Mouse (Mus musculus) mouse trophoblast stem cell (cell line): ENCODE results near the gene 9530077C05Rik.
"Not testable (repeated sequence)": the region's sequence is repeated elsewhere in the genome, so short reads cannot be mapped to it uniquely, and the experiment has no call there.

Experiments
- in situ Hi-C, 2 experiments: fragments of 300-500 bp; cut with MseI, MboI; formaldehyde crosslinking; loops; 2 replicates in 1 of 2; 3 replicates in 1 of 2; pipeline ENCODE4 v1.15.1; 2025

The 9530077C05Rik gene

GRCm38 (mm10) chr9:22411002-22411857 is at the start of gene 9530077C05Rik:
Gene 9530077C05Rik, plus strand, starts transcription at chr9:22411513.
- in situ Hi-C loops = no loop called here

- in situ Hi-C loops = no loop called here
Observed at GRCm38 (mm10) chr9:22366221-22366620, 45.1 kb upstream of the 9530077C05Rik start.

GRCm38 (mm10) chr9:22366621-22367020 is 44.7 kb upstream of the 9530077C05Rik start:
- in situ Hi-C loops = no loop called here

- in situ Hi-C loops = no loop called here
Observed at GRCm38 (mm10) chr9:22368030-22368429, 43.3 kb upstream of the 9530077C05Rik start.

DNA sequence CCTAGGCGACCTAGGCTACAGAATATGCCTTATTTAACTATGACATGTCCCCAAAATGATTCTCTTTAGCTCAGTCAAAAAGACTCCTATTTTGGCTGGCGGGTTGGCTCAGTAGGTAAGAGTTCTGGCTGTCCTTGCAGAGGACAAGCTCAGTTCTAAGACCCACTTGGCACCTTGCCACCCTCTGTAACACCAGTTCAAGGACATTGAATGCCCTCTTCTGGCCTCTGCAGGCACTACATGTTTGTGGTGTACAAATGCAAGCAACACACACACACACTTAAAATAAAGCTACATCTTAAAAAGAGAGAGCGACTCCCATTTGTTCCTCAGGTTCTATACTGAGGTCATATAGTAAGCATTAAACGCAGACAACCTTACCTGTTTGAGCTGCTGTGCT is 38.6 kb upstream of the 9530077C05Rik start:
- in situ Hi-C loops = no loop called here

DNA sequence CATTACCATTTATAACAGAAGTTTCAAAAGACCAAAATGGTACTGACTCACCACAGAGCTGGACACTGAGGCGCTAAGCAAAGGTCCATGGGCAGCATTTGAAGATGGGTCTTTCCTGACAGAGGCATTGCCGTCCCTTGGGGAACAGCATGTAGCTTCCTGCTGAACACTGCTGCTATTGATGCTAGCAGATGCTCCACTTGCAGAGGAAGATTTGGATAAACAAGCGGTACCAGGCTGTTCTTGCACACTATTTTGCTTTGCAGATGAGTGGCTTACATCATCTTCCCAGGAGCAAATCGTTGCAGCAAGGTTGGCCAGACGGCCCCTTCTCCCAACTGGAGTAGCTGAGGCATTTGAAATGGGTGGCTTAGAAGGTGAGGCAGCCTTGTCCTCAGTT is 35.2 kb upstream of the 9530077C05Rik start:
- in situ Hi-C loops = no loop called here

GRCm38 (mm10) chr9:22385890-22386289 is 25.4 kb upstream of the 9530077C05Rik start:
- in situ Hi-C loops = no loop called here

GRCm38 (mm10) chr9:22387901-22388300 is 23.4 kb upstream of the 9530077C05Rik start:
- in situ Hi-C loops = no loop called here

DNA sequence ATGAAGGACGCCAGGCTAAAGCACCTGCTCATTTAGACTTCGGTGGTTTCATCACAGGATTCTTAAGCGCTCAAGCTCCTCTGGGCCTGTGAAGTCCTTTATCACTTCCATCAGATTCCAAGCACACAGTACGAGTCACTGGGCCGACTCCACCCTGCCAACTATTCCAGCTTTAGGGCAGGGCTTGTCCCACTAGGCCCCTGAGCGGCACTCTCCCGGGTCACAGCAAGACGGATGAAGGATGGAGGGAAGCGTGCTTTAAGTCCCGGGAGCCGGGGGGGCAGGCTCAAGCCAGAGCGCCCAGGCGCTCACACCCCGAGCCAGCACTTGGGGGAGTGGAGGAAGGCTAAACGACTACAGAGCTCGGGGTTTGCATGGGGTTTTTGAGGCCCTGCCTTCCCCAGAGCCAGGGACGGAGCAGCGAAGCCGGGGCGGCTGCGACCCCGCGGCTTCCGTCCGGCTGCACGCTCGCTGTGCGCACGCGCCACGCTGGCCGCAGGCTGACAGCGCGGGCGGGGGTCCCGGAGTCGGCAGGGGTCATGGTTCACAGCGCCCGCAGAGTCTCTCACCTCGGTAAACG is 22.8 kb upstream of the 9530077C05Rik start:
- in situ Hi-C loops = no loop called here

GRCm38 (mm10) chr9:22389021-22389476 is 22.3 kb upstream of the 9530077C05Rik start, which contains the start of gene Anln:
Gene Anln, minus strand, starts transcription at chr9:22389188.
- in situ Hi-C loops = no loop called here

DNA sequence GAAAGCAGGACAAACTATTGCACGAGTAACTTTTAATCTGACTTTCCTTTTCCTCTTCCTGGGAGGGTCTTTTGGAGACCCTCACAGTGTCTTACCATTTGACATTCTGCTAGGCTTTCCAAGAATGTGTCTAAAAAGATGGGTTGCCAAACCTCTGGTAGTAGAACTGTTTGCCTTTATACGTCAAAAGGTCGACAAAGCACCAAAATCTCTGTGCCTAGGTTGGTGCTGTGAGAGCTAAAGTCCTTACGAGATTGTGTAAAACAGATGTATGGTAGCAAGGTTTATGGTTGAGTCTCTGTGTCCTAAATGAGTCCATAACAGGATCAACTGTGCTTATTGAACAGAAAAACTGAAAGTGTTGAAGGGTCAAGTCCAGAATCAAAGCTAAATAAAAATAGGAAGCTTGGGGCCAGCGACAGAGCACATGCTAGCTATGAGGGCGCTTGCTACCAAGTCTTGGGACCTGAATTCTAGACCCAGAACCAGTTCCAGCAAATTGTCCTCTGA is 21.5 kb upstream of the 9530077C05Rik start:
- in situ Hi-C loops = no loop called here

- in situ Hi-C loops = no loop called here
Observed at GRCm38 (mm10) chr9:22390390-22390789, 20.9 kb upstream of the 9530077C05Rik start.

- in situ Hi-C loops = no loop called here
Observed at GRCm38 (mm10) chr9:22394725-22395124, 16.6 kb upstream of the 9530077C05Rik start.

- in situ Hi-C loops = no loop called here
Observed at GRCm38 (mm10) chr9:22399021-22399420, 12.3 kb upstream of the 9530077C05Rik start.

GRCm38 (mm10) chr9:22402001-22402400 is 9.3 kb upstream of the 9530077C05Rik start:
- in situ Hi-C loops = no loop called here

DNA sequence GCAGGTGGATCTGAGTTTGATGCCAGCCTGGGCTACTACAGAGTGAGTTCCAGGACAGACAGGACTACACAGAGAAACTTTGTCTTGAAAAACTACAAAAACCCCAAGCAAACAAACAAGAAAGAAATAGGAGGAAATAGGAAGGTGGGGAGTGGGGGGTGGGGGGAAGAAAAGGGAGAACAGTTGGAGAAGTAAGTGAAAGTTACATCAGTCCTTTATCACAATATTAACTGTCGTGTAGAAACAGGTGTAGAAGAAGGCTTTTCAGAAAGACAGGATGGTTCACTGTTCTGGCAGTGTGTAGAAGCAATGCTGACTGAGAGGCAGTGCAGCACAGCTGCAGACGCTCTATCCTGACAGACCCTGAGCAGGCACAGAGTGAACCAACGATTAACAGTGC is 8.3 kb upstream of the 9530077C05Rik start:
- in situ Hi-C loops = no loop called here

DNA sequence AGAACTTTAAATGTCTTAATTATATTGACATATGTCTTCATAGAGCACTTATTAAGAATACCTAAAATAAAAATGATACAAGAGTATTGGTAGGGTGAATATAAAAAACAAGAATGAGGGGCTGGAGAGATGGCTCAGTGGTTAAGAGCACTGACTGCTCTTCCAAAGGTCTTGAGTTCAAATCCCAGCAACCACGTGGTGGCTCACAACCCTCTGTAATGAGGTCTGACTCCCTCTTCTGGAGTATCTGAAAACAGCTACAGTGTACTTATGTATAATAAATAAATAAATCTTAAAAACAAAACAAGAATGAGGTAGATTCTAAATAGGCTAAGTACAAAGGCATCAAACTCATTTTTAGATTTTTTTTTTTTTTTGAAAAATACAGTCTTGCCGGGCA is 7.8 kb upstream of the 9530077C05Rik start:
- in situ Hi-C loops = not testable (repeated sequence)

DNA sequence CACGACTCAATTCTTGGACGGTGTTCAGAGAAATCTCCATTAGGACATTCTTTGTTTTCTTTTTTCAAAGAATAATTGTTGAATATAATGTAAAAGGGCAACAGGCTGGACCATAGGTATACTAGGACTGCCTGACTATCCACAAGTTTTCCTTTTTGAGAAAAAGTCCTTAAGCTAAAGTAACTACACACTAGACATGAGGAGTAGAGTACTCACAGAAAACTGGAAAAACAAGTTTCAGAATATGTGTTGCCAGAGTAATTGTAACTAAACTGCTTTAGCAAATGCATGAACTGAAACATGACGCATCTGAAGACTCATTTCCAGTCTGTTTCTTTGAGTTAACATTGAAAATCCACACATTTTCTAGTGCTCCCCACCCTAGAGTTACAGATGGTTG is 5.9 kb upstream of the 9530077C05Rik start:
- in situ Hi-C loops = no loop called here

- in situ Hi-C loops = not testable (repeated sequence)
Observed at GRCm38 (mm10) chr9:22407633-22408032, 3.7 kb upstream of the 9530077C05Rik start.

GRCm38 (mm10) chr9:22408344-22408743 is 3.0 kb upstream of the 9530077C05Rik start:
- in situ Hi-C loops = not testable (repeated sequence)

DNA sequence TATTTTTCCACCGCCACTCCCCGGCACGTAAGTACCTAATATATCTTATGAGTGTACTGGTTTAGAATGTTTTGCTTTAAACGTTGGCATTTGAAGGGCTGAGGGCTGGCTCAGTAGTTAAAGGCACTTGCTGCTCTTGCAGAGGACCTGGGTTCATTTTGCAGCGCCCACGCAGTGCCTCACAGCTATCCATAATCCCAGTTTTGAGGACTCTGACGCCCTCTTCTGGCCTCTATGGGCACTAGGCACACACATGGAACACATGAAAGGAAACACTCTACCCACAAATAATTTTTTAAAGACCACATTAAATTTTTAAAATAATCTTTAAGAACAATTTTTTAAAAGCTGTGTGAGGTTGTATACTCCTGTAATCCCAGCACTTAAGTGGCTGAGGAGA is 1.8 kb upstream of the 9530077C05Rik start:
- in situ Hi-C loops = no loop called here

DNA sequence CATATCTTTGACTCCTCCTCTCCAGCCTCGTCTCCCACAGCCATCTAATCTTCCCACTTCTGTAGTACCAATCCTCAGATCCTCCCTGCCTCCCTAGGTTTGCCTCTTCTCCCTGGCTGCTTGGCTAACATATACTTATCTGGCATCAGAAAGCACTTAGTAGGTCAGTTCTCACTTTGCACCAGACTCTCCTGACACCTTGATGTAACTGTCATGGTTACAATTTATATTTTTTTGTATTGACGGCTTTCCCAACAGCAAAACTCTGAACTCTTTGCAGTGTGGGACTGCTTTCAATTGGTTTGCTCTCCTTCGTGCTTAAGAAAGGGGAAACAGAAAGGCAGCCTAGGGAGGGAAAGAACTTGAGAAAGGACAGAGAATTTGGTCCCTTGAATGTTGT is 4.9 kb downstream of the 9530077C05Rik start:
- in situ Hi-C loops = no loop called here

DNA sequence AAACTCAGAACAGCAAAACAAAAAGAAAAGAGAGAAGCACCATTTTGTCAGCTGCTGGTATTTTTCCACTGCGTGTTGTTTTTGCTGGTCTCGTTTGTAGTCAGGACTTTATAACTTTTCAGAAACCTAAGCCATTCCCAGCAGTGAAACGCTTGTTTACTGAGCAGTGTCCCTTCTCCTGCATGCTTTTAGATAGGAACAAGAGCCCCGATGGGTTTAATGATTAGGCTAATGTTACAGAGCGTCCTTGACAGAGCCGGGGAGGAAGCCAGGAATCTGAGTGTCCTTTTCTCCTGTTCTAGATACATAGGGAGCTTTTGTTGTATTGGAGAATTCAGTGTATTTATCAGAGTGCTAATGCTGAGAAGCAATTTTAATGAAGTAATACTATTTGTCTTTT is 6.2 kb downstream of the 9530077C05Rik start:
- in situ Hi-C loops = no loop called here
